Mouse (Mus musculus) ES-E14 (cell line): ENCODE data around the gene Gmcl1. TPM values are rescaled to one million over a fixed set of nuclear protein-coding genes. Genes with fewer than 3 reads are reported as not detected.

Source experiments
- DNase-seq: peaks from one replicate; pipeline ENCODE4 v3.0.0-alpha.2; 2013; ENCODE audit warnings: low read depth, low spot score
- H3K27ac ChIP-seq: 2 replicates; pipeline ENCODE4 v1.5.1; 2012; ENCODE audit warnings: low read depth, mild to moderate bottlenecking, low read length, moderate library complexity, mixed read lengths; ENCODE audit not compliant: poor library complexity, insufficient read depth, severe bottlenecking
- H3K36me3 ChIP-seq: 2 replicates; pipeline ENCODE4 v1.6.1; 2012; ENCODE audit warnings: mild to moderate bottlenecking, low read length, moderate library complexity, mixed read lengths; ENCODE audit not compliant: control insufficient read depth, poor library complexity, insufficient read depth, severe bottlenecking
- H3K4me1 ChIP-seq, 2 experiments: fragments of 150-350 bp in 1 of 2; sonication (generic) in 1 of 2; 2 replicates each; pipeline ENCODE4 v1.6.1; 2012; ENCODE audit warnings: low read length in 2 of 2, mild to moderate bottlenecking in 1 of 2, mixed read lengths in 1 of 2; ENCODE audit not compliant: control insufficient read depth in 2 of 2, insufficient read depth in 2 of 2, poor library complexity in 1 of 2
- H3K4me3 ChIP-seq, 2 experiments: fragments of 150-350 bp in 1 of 2; sonication (generic) in 1 of 2; 2 replicates each; pipeline ENCODE4 v1.5.1; 2012; ENCODE audit warnings: low read length in 2 of 2, low read depth in 1 of 2, mild to moderate bottlenecking in 1 of 2, mixed read lengths in 1 of 2; ENCODE audit not compliant: insufficient read depth in 1 of 2, poor library complexity in 1 of 2, severe bottlenecking in 1 of 2
- H3K9ac ChIP-seq: 2 replicates; pipeline ENCODE4 v1.6.1; 2012; ENCODE audit warnings: low read depth, mild to moderate bottlenecking, low read length, mixed read lengths; ENCODE audit not compliant: poor library complexity, insufficient read depth, severe bottlenecking
- H3K9me3 ChIP-seq: fragments of 150-350 bp; sonication (generic); 2 replicates; pipeline ENCODE4 v1.6.1; 2012; ENCODE audit warnings: low read depth, mild to moderate bottlenecking, low read length; ENCODE audit not compliant: control insufficient read depth, insufficient read depth
- CHD2 ChIP-seq: IDR thresholded peaks from 2 replicates; pipeline ENCODE4 v1.6.1; 2014; ENCODE audit warnings: mild to moderate bottlenecking, low read depth, low read length, inconsistent platforms
- HCFC1 ChIP-seq: IDR thresholded peaks from 2 replicates; pipeline ENCODE4 v1.6.1; 2012; ENCODE audit warnings: low read length, inconsistent platforms, borderline replicate concordance; ENCODE audit not compliant: insufficient read depth
- MAFK ChIP-seq: IDR thresholded peaks from 2 replicates; pipeline ENCODE4 v1.6.1; 2014; ENCODE audit warnings: mild to moderate bottlenecking, low read depth, low read length, inconsistent platforms; ENCODE audit not compliant: insufficient read depth
- ZC3H11A ChIP-seq: IDR thresholded peaks from 2 replicates; pipeline ENCODE4 v1.6.1; 2012; ENCODE audit warnings: low read depth, mild to moderate bottlenecking, inconsistent platforms, low read length, borderline replicate concordance
- ZNF384 ChIP-seq: IDR thresholded peaks from 2 replicates; pipeline ENCODE4 v1.6.1; 2012; ENCODE audit warnings: low read depth, low read length, inconsistent platforms
- in situ Hi-C, 2 experiments: fragments of 600-800 bp; cut with MboI; formaldehyde crosslinking; loops; one replicate each; pipeline ENCODE4 v1.15.1; 2025; ENCODE audit warnings: low sequenced_read_pairs in 2 of 2, inconsistent platforms in 1 of 2; ENCODE audit not compliant: unreplicated experiment in 2 of 2
- total RNA-seq: library from RNA; depleted of rRNA; stranded (reverse); fragments of 300-350 nt; gene quantifications from 2 replicates; pipeline ENCODE4 v1.2.3, GENCODE M21; 2012

Gmcl1 gene
- total RNA-seq, 1 experiment: 18.5 TPM

GRCm38 (mm10) chr6:86665560-86666307, 67.4 kb downstream of the Gmcl1 start:
- peaks cover 2 to 4% of the 10 kb centered on the region in 2 experiments; a peak in 2 of 4 replicates for H3K4me1 ChIP-seq
- no peak overlapping the region for H3K4me3 ChIP-seq
- H3K36me3 ChIP-seq: peaks cover 4% of the 10 kb centered on the region; the same call in 1 of the 2 replicates
- in situ Hi-C loops: no loop called here
- TF ChIP-seq CHD2 (no peak), ZNF384 (no peak), HCFC1 (no peak), MAFK (no peak), ZC3H11A (no peak)
- no peaks in the 10 kb centered on the region for H3K9me3 ChIP-seq
- DNase-seq: no peak
- H3K27ac ChIP-seq: no peak overlapping the region
- H3K9ac ChIP-seq: no peak overlapping the region

- in situ Hi-C loops: no loop called here
- no peak for TF ChIP-seq ZNF384
- TF ChIP-seq HCFC1: no peak
- no peak for TF ChIP-seq ZC3H11A
- TF ChIP-seq CHD2: no peak
- TF ChIP-seq MAFK: no peak
- Histone ChIP-seq H3K4me1 (peaks cover 4% of the 10 kb centered on the region in 2 experiments; a peak in 2 of 4 replicates), H3K27ac (no peak overlapping the region), H3K4me3 (no peak overlapping the region), H3K9me3 (no peaks in the 10 kb centered on the region), H3K9ac (no peak overlapping the region), H3K36me3 (peaks cover 4% of the 10 kb centered on the region; the same call in 1 of the 2 replicates)
- no peak for DNase-seq
Measured at GRCm38 (mm10) chr6:86665076-86665475, 68.1 kb downstream of the Gmcl1 start.

DNA sequence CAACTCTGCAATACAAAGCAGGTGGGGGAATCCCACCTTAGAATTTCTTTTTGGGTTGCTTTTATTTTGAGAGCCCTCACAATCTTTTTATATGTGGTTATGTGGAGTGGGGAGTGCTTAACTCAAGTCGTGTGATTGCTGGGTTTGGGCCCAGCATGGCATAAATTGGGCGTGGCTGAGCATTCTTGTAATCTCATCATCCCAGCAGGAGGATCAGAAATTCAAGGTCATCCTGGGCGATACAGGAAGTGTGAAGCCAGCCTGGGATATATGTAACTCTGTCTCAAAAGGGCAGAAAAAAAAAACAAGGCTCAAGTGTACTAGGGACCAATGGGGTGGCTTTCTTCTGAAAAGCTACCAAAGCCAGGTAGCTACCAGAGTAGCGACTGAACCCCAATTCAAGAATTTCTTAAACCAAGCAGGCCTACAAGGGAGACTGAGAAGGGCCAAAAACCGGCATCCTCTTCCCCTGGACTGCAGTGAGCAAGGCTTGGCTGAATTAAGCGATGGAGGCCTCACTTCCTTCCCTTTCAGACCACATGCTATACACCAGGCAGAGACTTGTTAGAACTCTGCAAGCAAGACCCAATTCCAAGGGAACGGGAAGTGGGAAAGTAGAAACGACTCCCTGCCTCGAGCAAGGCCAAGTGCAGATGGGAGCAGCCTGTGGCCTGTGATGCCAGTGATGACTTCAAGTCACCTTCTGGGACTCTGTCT, 72.9 kb downstream of the Gmcl1 start:
- Histone ChIP-seq H3K4me3 (no peak overlapping the region), H3K4me1 (peaks cover 0 to 4% of the 10 kb centered on the region in 2 experiments; a peak in 1 of 4 replicates), H3K27ac (no peak overlapping the region), H3K9me3 (no peaks in the 10 kb centered on the region), H3K9ac (no peak overlapping the region), H3K36me3 (peaks cover 4% of the 10 kb centered on the region; the same call in 1 of the 2 replicates)
- in situ Hi-C loops: no loop called here
- DNase-seq: no peak
- TF ChIP-seq CHD2: no peak
- no peak for TF ChIP-seq HCFC1
- TF ChIP-seq ZC3H11A: no peak
- TF ChIP-seq ZNF384: no peak
- TF ChIP-seq MAFK: no peak

- DNase-seq: no peak
- no peak overlapping the region for H3K27ac ChIP-seq
- no peak overlapping the region for H3K9ac ChIP-seq
- no peaks in the 10 kb centered on the region for H3K9me3 ChIP-seq
- TF ChIP-seq ZNF384: no peak
- no peak for TF ChIP-seq CHD2
- no peak for TF ChIP-seq MAFK
- peaks cover 4% of the 10 kb centered on the region; the same call in 1 of the 2 replicates for H3K36me3 ChIP-seq
- H3K4me1 ChIP-seq: peaks cover 0 to 4% of the 10 kb centered on the region in 2 experiments; a peak in 1 of 4 replicates
- in situ Hi-C loops: no loop called here
- no peak overlapping the region for H3K4me3 ChIP-seq
Measured at GRCm38 (mm10) chr6:86658501-86658900, 74.7 kb downstream of the Gmcl1 start.
